Mouse (Mus musculus) ES-Bruce4 (cell line): ENCODE data around the gene Prkag2. TPM values are rescaled to one million over a fixed set of nuclear protein-coding genes. Genes with fewer than 3 reads are reported as not detected.

Experiments used
- H3K27ac ChIP-seq: 2 replicates; pipeline ENCODE4 v1.5.1; 2012; ENCODE audit warnings: low read length, inconsistent platforms; ENCODE audit not compliant: insufficient read depth
- H3K27me3 ChIP-seq: 2 replicates; pipeline ENCODE4 v1.6.1; 2012; ENCODE audit warnings: mild to moderate bottlenecking, low read length, inconsistent platforms; ENCODE audit not compliant: control insufficient read depth, poor library complexity, insufficient read depth, severe bottlenecking
- H3K36me3 ChIP-seq: 2 replicates; pipeline ENCODE4 v1.6.1; 2012; ENCODE audit warnings: inconsistent platforms, mild to moderate bottlenecking, low read length, moderate library complexity; ENCODE audit not compliant: control insufficient read depth, poor library complexity, insufficient read depth, severe bottlenecking
- H3K4me1 ChIP-seq: one replicate; pipeline ENCODE4 v1.8.1; 2011; ENCODE audit warnings: low read length; ENCODE audit not compliant: control insufficient read depth, insufficient read depth
- H3K4me3 ChIP-seq: 2 replicates; pipeline ENCODE4 v1.5.1; 2011; ENCODE audit warnings: low read depth, mild to moderate bottlenecking, low read length
- H3K9ac ChIP-seq: 2 replicates; pipeline ENCODE4 v1.6.1; 2012; ENCODE audit warnings: low read depth, mild to moderate bottlenecking, inconsistent platforms; ENCODE audit not compliant: poor library complexity, severe bottlenecking
- H3K9me3 ChIP-seq: replicated peaks from 2 replicates; pipeline ENCODE4 v1.6.1; 2012; ENCODE audit warnings: mild to moderate bottlenecking, low read length, inconsistent platforms; ENCODE audit not compliant: control insufficient read depth, poor library complexity, insufficient read depth, severe bottlenecking
- CTCF ChIP-seq: IDR thresholded peaks from one replicate; pipeline ENCODE4 v1.8.1; 2011; ENCODE audit warnings: low read depth, low read length
- EP300 ChIP-seq: IDR thresholded peaks from 2 replicates; pipeline ENCODE4 v1.6.1; 2011; ENCODE audit warnings: low read depth, low read length; ENCODE audit not compliant: insufficient read depth
- POLR2A ChIP-seq: IDR thresholded peaks from one replicate; pipeline ENCODE4 v1.8.1; 2011; ENCODE audit warnings: low read length; ENCODE audit not compliant: insufficient read depth
- polyA plus RNA-seq: library from polyadenylated mRNA; stranded (reverse); fragments of >200 nt; gene quantifications from 2 replicates; pipeline ENCODE4 v1.2.4, GENCODE M21; 2011; ENCODE audit warnings: low read depth; ENCODE audit not compliant: missing spikeins, insufficient read depth, insufficient read length

Prkag2 gene
- polyA plus RNA-seq, 1 experiment: 22.0 TPM

- Histone ChIP-seq H3K9ac (no peak overlapping the region), H3K9me3 (no peaks in the 10 kb centered on the region), H3K36me3 (no peaks in the 10 kb centered on the region), H3K4me3 (no peak overlapping the region), H3K27me3 (no peaks in the 10 kb centered on the region), H3K27ac (no peak overlapping the region), H3K4me1 (no peaks in the 10 kb centered on the region)
- TF ChIP-seq POLR2A (no peak), EP300 (no peak), CTCF (no peak)
Measured at GRCm38 (mm10) chr5:25062506-25063132, 37.8 kb downstream of the Prkag2 start.

GRCm38 (mm10) chr5:25058853-25059741 is 41.3 kb downstream of the Prkag2 start:
- Histone ChIP-seq H3K4me1 (no peaks in the 10 kb centered on the region), H3K27me3 (no peaks in the 10 kb centered on the region), H3K9me3 (no peaks in the 10 kb centered on the region), H3K36me3 (no peaks in the 10 kb centered on the region), H3K4me3 (no peak overlapping the region), H3K27ac (no peak overlapping the region), H3K9ac (no peak overlapping the region)
- no peak for TF ChIP-seq CTCF

GRCm38 (mm10) chr5:25058417-25058816 is 42.0 kb downstream of the Prkag2 start:
- TF ChIP-seq CTCF (no peak), POLR2A (no peak), EP300 (no peak)
- H3K4me3 ChIP-seq: no peak overlapping the region
- no peaks in the 10 kb centered on the region for H3K4me1 ChIP-seq
- H3K36me3 ChIP-seq: no peaks in the 10 kb centered on the region
- no peak overlapping the region for H3K27ac ChIP-seq
- no peaks in the 10 kb centered on the region for H3K9me3 ChIP-seq
- no peak overlapping the region for H3K9ac ChIP-seq
- H3K27me3 ChIP-seq: no peaks in the 10 kb centered on the region

GRCm38 (mm10) chr5:25055288-25055687 is 45.2 kb downstream of the Prkag2 start:
- Histone ChIP-seq H3K36me3 (no peaks in the 10 kb centered on the region), H3K4me1 (no peaks in the 10 kb centered on the region), H3K9ac (no peak overlapping the region), H3K9me3 (no peaks in the 10 kb centered on the region), H3K27ac (no peak overlapping the region), H3K27me3 (no peaks in the 10 kb centered on the region), H3K4me3 (no peak overlapping the region)
- TF ChIP-seq POLR2A (no peak), EP300 (no peak), CTCF (no peak)

GRCm38 (mm10) chr5:25053971-25054658 is 46.3 kb downstream of the Prkag2 start:
- no peaks in the 10 kb centered on the region for H3K9me3 ChIP-seq
- H3K27ac ChIP-seq: no peak overlapping the region
- H3K9ac ChIP-seq: no peak overlapping the region
- no peaks in the 10 kb centered on the region for H3K27me3 ChIP-seq
- TF ChIP-seq EP300: no peak
- no peak overlapping the region for H3K4me3 ChIP-seq
- no peaks in the 10 kb centered on the region for H3K36me3 ChIP-seq
- H3K4me1 ChIP-seq: no peaks in the 10 kb centered on the region

- Histone ChIP-seq H3K9me3 (no peaks in the 10 kb centered on the region), H3K36me3 (no peaks in the 10 kb centered on the region), H3K27ac (no peak overlapping the region), H3K4me1 (no peaks in the 10 kb centered on the region), H3K9ac (no peak overlapping the region), H3K27me3 (no peaks in the 10 kb centered on the region), H3K4me3 (no peak overlapping the region)
- TF ChIP-seq POLR2A: no peak
- TF ChIP-seq EP300: no peak
- no peak for TF ChIP-seq CTCF
Measured at GRCm38 (mm10) chr5:25050827-25051226, 49.6 kb downstream of the Prkag2 start.
